In the genomic region with DNA sequence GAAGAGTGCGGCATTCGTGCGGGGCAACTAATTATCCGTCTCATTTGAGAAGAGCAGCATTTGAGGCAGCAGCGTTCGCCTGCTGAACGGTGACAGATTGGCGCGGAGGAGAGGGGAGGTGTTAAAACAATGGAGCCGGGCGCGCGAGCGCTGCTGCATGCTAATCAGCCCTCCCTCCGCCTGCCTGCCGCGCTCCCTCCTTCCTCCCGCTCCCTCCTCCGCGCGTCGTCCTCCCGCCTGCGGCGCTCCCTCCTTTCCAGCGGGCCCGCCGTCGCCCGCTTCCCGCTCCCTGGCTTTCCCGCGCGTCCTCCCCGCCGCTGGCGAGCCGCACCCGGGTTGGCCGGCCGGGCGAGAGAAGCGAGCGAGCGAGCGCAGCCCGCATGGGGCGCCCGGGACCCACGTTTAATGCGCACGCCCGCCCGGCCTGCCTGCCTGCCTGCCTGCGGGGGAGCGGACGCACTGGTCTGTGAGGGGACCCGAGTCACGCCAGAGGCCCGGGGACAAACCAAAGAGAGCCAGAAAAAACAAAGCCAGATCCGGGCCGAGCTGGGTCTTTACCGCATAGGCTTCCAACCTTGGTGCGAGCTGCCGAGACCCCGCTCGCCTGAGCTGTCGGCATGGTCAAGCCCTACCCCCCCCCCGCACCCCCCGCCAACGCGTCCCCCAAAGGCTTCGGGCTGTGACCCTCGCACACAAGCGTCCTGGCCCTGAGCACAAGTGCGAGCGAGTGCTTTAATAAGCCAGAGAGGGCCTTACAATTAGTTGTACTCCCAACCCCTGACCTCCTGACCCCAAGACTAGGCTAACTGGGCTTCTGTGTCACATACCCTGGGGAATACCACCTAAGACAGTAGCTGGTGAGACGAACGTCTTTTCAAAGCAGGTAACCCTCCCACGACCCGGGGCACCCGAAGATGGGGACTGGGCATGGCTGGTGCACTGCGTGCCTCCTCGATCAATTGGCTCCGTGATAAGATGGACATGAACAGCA, we compare ENCODE assay signal across 8 mouse cellular contexts. TPM values are rescaled to one million over a fixed set of nuclear protein-coding genes. Genes with fewer than 3 reads are reported as not detected.
DNase-seq lines count a peak whose midpoint lies in the region; ATAC-seq and TF ChIP-seq lines count a peak whose summit lies in the region.

No protein-coding gene starts in this region.

- no peak overlapping the region for H3K27ac ChIP-seq in heart, embryonic 14.5 days (replicated peaks in 1 of 2; ENCODE audit: control insufficient read depth in 1 of 2, insufficient read depth in 1 of 2, low read depth in 2 of 2, low read length in 2 of 2)
- H3K27ac ChIP-seq in liver, adult 2 months (replicated peaks; ENCODE audit: insufficient read depth, low read depth, low read length): no peak overlapping the region
- H3K27ac ChIP-seq in stomach, postnatal 0 days (replicated peaks): no peak overlapping the region

- peaks cover 7% of the 10 kb centered on the region; the same call in 1 of the 2 replicates for H3K27me3 ChIP-seq in heart, embryonic 14.5 days (ENCODE audit: control insufficient read depth, insufficient read depth, low read length)
- no peaks in the 10 kb centered on the region for H3K27me3 ChIP-seq in liver, adult 2 months (ENCODE audit: control insufficient read depth, insufficient read depth, low read length)
- no peaks in the 10 kb centered on the region for H3K27me3 ChIP-seq in stomach, postnatal 0 days (ENCODE audit: control insufficient read depth, insufficient read depth, low read length)

- no peaks in the 10 kb centered on the region for H3K36me3 ChIP-seq in heart, embryonic 14.5 days (ENCODE audit: control insufficient read depth, insufficient read depth, low read length)
- H3K36me3 ChIP-seq in liver, adult 2 months (ENCODE audit: control insufficient read depth, insufficient read depth, low read length): peaks cover 6% of the 10 kb centered on the region
- no peaks in the 10 kb centered on the region for H3K36me3 ChIP-seq in stomach, postnatal 0 days (ENCODE audit: control insufficient read depth, insufficient read depth, low read length)

- peak; percentile 7 to 35 for DNase-seq in CD8-positive naive resting alpha-beta T cell, adult 2 months (ENCODE audit: low read depth in 2 of 2, low spot score in 2 of 2)
- peak; percentile 90 for DNase-seq in brain, embryonic 18.5 days (ENCODE audit: low read depth, low spot score)
- peak; percentile 67 for DNase-seq in kidney, postnatal 10 days
- DNase-seq in liver, adult 2 months (ENCODE audit: extremely low read depth, low read depth, low spot score): peak; percentile 8
- peak; percentile 50 for DNase-seq in naive thymus-derived CD4-positive, alpha-beta T cell, adult 2 months (ENCODE audit: low read depth)
- peak; percentile 65 for DNase-seq in stomach, postnatal 0 days (ENCODE audit: low spot score)

- H3K79me2 ChIP-seq in liver, adult 2 months (ENCODE audit: control insufficient read depth, insufficient read depth, low read length): no peaks in the 10 kb centered on the region

- peak overlapping the region; percentile 61 to 70 for H3K4me3 ChIP-seq in heart, embryonic 14.5 days (ENCODE audit: control insufficient read depth in 1 of 2, insufficient read depth in 1 of 2, low read depth in 1 of 2, low read length in 2 of 2)
- H3K4me3 ChIP-seq in liver, adult 2 months (ENCODE audit: insufficient read depth, low read depth, low read length): peak overlapping the region; percentile 59
- peak overlapping the region; percentile 49 for H3K4me3 ChIP-seq in stomach, postnatal 0 days (ENCODE audit: low read depth, low read length)

- no peak for TF ChIP-seq EP300 in stomach, postnatal 0 days (optimal IDR thresholded peaks at IDR 0.05)

- no peak for TF ChIP-seq POLR2A in liver, adult 2 months (IDR thresholded peaks at IDR 0.05; ENCODE audit: extremely low read depth, insufficient read depth, low read length)

- no peak for TF ChIP-seq CTCF in liver, adult 2 months (IDR thresholded peaks at IDR 0.05; ENCODE audit: low read depth, low read length)
- 0 out of 2 replicates have a peak, but pooled peaks have one; percentile 3 for TF ChIP-seq CTCF in stomach, postnatal 0 days (IDR thresholded peaks at IDR 0.05; ENCODE audit: low read depth)

- H3K4me2 ChIP-seq in heart, embryonic 14.5 days (ENCODE audit: low read length): peak overlapping the region; percentile 98
- peak overlapping the region; percentile 97 for H3K4me2 ChIP-seq in stomach, postnatal 0 days (replicated peaks; ENCODE audit: low read depth)

- peaks cover 4 to 9% of the 10 kb centered on the region in 2 experiments; a peak in 2 of 4 replicates for H3K4me1 ChIP-seq in heart, embryonic 14.5 days (ENCODE audit: control insufficient read depth in 2 of 2, insufficient read depth in 2 of 2, low read length in 2 of 2)
- no peaks in the 10 kb centered on the region for H3K4me1 ChIP-seq in liver, adult 2 months (ENCODE audit: control insufficient read depth, insufficient read depth, low read length)
- H3K4me1 ChIP-seq in stomach, postnatal 0 days (replicated peaks; ENCODE audit: control insufficient read depth, insufficient read depth): no peaks in the 10 kb centered on the region

- WGBS in heart, embryonic 14.5 days: 2% methylated on average over 79 of the region's 85 CpGs
- 6% methylated on average over 84 of the region's 85 CpGs for WGBS in liver, adult 2 months
- WGBS in stomach, postnatal 0 days: 4% methylated on average over 65 of the region's 85 CpGs

- H3K9ac ChIP-seq in heart, embryonic 14.5 days (ENCODE audit: low read length): peak overlapping the region; percentile 77
- peak overlapping the region; percentile 34 for H3K9ac ChIP-seq in liver, adult 2 months (ENCODE audit: low read depth, low read length)
- peak overlapping the region; percentile 41; the same call in 1 of the 2 replicates for H3K9ac ChIP-seq in stomach, postnatal 0 days (ENCODE audit: low read length)

- ATAC-seq in erythroblast, adult 5-6 weeks (replicated peaks; ENCODE audit: low FRiP score, poor library complexity, severe bottlenecking): peak; percentile 64; the same call in 1 of the 2 replicates
- ATAC-seq in heart, embryonic 14.5 days (ENCODE audit: insufficient number of reproducible peaks, insufficient read depth, low FRiP score, low read depth): peak; percentile 55
- ATAC-seq in stomach, postnatal 0 days (ENCODE audit: low FRiP score, low TSS enrichment): peak; percentile 83

- H3K9me3 ChIP-seq in heart, embryonic 14.5 days (ENCODE audit: control insufficient read depth, low read length): no peaks in the 10 kb centered on the region
- H3K9me3 ChIP-seq in stomach, postnatal 0 days (ENCODE audit: control insufficient read depth, low read length): no peaks in the 10 kb centered on the region

RNA-seq across cellular contexts. Expression of a gene that starts 54.8 kb away (rescaled TPM):
- 78.4 and 110 TPM in 2 replicates for total RNA-seq in erythroblast, adult 5-6 weeks (2015; ENCODE audit: low replicate concordance)
- total RNA-seq in erythroblast, adult 5-6 weeks (2017; ENCODE audit: low replicate concordance): 51.5 and 58.0 TPM in 2 replicates
- polyA plus RNA-seq in heart, embryonic 14.5 days (2014; fragmentation: Nextera tagmentation; extraction: Ambion mirVana): 128 and 134 TPM in 2 replicates
- 55.5 and 65.1 TPM in 2 replicates for total RNA-seq in liver, adult 2 months (2014; rRNA removed)
- polyA plus RNA-seq in liver, adult 2 months (2012; rRNA removed): 11.4 and 15.8 TPM in 2 replicates
- polyA plus RNA-seq in stomach, postnatal 0 days (2015; fragmentation: Nextera tagmentation; extraction: Ambion mirVana): 118 and 128 TPM in 2 replicates

Comparison
In these comparisons a context has a peak if more than half of its experiments do, and no peak if none do; other contexts are left out.
1. DNase-seq: peak in every context shown above with its lines; median percentile 90 in brain, embryonic 18.5 days; 67 in kidney, postnatal 10 days; 65 in stomach, postnatal 0 days; 50 in naive thymus-derived CD4-positive, alpha-beta T cell, adult 2 months; 21 in CD8-positive naive resting alpha-beta T cell, adult 2 months; 8 in liver, adult 2 months.